9 mouse cellular contexts compared by ENCODE assay signal in genomic region chr15:93750953-93751352, GRCm38 (mm10).
A peak's percentile ranks its signal among the peaks of the same experiment; 100 is the strongest.
DNase-seq lines count a peak whose midpoint lies in the region; ATAC-seq and TF ChIP-seq lines count a peak whose summit lies in the region.
"Had no signal": no experiment of that assay in that cellular context is flagged by ENCODE, and none has a peak within 500 bp of the region (broad histone marks: within the 10 kb centered on the region; RNA-seq: fewer than 3 reads in every experiment).

No protein-coding gene starts in this region.

- H3K9ac ChIP-seq in liver, embryonic 14.5 days (replicated peaks) = no peak overlapping the region
- H3K9ac ChIP-seq: limb, embryonic 15.5 days had no signal

- peak; percentile 41 for TF ChIP-seq CTCF in liver, embryonic 14.5 days (IDR thresholded peaks at IDR 0.05; ENCODE audit: low read depth)

- no peaks in the 10 kb centered on the region for H3K36me3 ChIP-seq in liver, embryonic 14.5 days (replicated peaks; ENCODE audit: control insufficient read depth, insufficient read depth, low read depth)
- H3K36me3 ChIP-seq: limb, embryonic 15.5 days had no signal

- peak; percentile 67 for DNase-seq in embryo, embryonic 10 days (ENCODE audit: low spot score)
- no peak for DNase-seq in embryo, embryonic 9.5 days (ENCODE audit: extremely low spot score)
- DNase-seq in adrenal gland, postnatal 10 days = peak; percentile 59
- DNase-seq in heart, adult 18-20 months = peak; percentile 58 to 67
- DNase-seq in kidney, postnatal 25 days = peak; percentile 49 to 64
- peak; percentile 22 to 31 (median 23) for DNase-seq in liver, embryonic 14.5 days (ENCODE audit: low read depth in 3 of 3, low spot score in 3 of 3)
- DNase-seq in right cerebral cortex, postnatal 10 days (ENCODE audit: low spot score in 2 of 2) = peak; percentile 49 to 52
- no peak for DNase-seq in cerebellum, adult 9-10 months

- H3K4me1 ChIP-seq in liver, embryonic 14.5 days (replicated peaks; ENCODE audit: control insufficient read depth in 2 of 2, insufficient read depth in 2 of 2, low read length in 1 of 2) = peaks cover 0 to 2% of the 10 kb centered on the region in 2 experiments; a peak in 1 of 4 replicates

- H3K27me3 ChIP-seq in liver, embryonic 14.5 days (ENCODE audit: control insufficient read depth, insufficient read depth, low read length) = no peaks in the 10 kb centered on the region
- H3K27me3 ChIP-seq: limb, embryonic 15.5 days had no signal

- no peak for TF ChIP-seq EP300 in liver, embryonic 14.5 days (IDR thresholded peaks at IDR 0.05; ENCODE audit: low read depth)

- no peak overlapping the region for H3K4me2 ChIP-seq in liver, embryonic 14.5 days (ENCODE audit: low read depth)
- H3K4me2 ChIP-seq: limb, embryonic 15.5 days had no signal

- peak; percentile 43; the same call in 1 of the 2 replicates for ATAC-seq in liver, embryonic 14.5 days (ENCODE audit: insufficient read depth)

- H3K4me3 ChIP-seq in liver, embryonic 14.5 days (ENCODE audit: insufficient read depth in 1 of 2, low read depth in 2 of 2, low read length in 2 of 2) = no peak overlapping the region
- H3K4me3 ChIP-seq: limb, embryonic 15.5 days had no signal

- H3K9me3 ChIP-seq in liver, embryonic 14.5 days (ENCODE audit: control insufficient read depth, low read length) = no peaks in the 10 kb centered on the region
- H3K9me3 ChIP-seq: limb, embryonic 15.5 days had no signal

- whole genome bisulfite sequencing in liver, embryonic 14.5 days (ENCODE audit: insufficient replicate concordance) = 3% methylated on average over 8 of the region's 8 CpGs

- no peak overlapping the region for H3K27ac ChIP-seq in liver, embryonic 14.5 days
- H3K27ac ChIP-seq: limb, embryonic 15.5 days had no signal

Comparison
In these comparisons a context has a peak if more than half of its experiments do, and no peak if none do; other contexts are left out.
1. DNase-seq: peak in embryo, embryonic 10 days (single experiment), adrenal gland, postnatal 10 days (single experiment), heart, adult 18-20 months (2 of 2), kidney, postnatal 25 days (2 of 2), liver, embryonic 14.5 days (3 of 3) and right cerebral cortex, postnatal 10 days (2 of 2); none in embryo, embryonic 9.5 days (single experiment) and cerebellum, adult 9-10 months (single experiment).